In the genomic region with DNA sequence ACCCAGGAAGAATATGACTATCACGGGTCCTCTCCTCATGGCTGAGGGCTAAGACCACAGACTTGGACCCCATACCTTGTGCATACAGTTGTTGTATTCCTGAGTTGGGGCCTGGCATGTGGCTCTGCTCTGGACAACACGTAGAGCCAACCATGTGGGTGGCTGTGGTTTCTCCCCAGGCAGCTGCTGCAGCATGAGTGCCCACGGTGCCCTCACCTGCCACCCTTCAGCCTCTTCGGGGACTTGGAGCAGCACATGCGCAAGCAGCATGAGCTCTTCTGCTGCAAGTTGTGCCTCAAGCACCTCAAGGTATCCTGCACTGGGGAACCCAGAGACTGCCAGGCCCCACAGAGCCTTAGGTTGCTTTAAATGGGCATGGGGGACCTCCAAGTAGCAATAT, we compare ENCODE assay signal across 15 mouse cellular contexts. TPM values are rescaled to one million over a fixed set of nuclear protein-coding genes. Genes with fewer than 3 reads are reported as not detected.
DNase-seq lines count a peak whose midpoint lies in the region; ATAC-seq and TF ChIP-seq lines count a peak whose summit lies in the region.
"Had no signal": no experiment of that assay in that cellular context is flagged by ENCODE, and none has a peak within 500 bp of the region (broad histone marks: within the 10 kb centered on the region; RNA-seq: fewer than 3 reads in every experiment).

No protein-coding gene starts in this region.

- H3K9me3 ChIP-seq in intestine, embryonic 15.5 days, result no peaks in the 10 kb centered on the region
- no peaks in the 10 kb centered on the region for H3K9me3 ChIP-seq in intestine, embryonic 16.5 days (ENCODE audit: control insufficient read depth, low read length)
- H3K9me3 ChIP-seq in intestine, postnatal 0 days (ENCODE audit: control insufficient read depth), result no peaks in the 10 kb centered on the region
- no peaks in the 10 kb centered on the region for H3K9me3 ChIP-seq in midbrain, embryonic 10.5 days (replicated peaks)
- H3K9me3 ChIP-seq in neural tube, embryonic 15.5 days (replicated peaks), result no peaks in the 10 kb centered on the region
- H3K9me3 ChIP-seq: embryonic facial prominence, embryonic 10.5 days; embryonic facial prominence, embryonic 12.5 days; forebrain, embryonic 13.5 days; forebrain, embryonic 15.5 days; G1E had no signal

- H3K27me3 ChIP-seq in intestine, embryonic 15.5 days (replicated peaks), result no peaks in the 10 kb centered on the region
- H3K27me3 ChIP-seq in intestine, embryonic 16.5 days (replicated peaks; ENCODE audit: control insufficient read depth, insufficient read depth, low read length), result no peaks in the 10 kb centered on the region
- H3K27me3 ChIP-seq in intestine, postnatal 0 days (replicated peaks; ENCODE audit: control insufficient read depth, insufficient read depth, low read length), result no peaks in the 10 kb centered on the region
- H3K27me3 ChIP-seq in midbrain, embryonic 10.5 days (ENCODE audit: low read depth, poor library complexity, severe bottlenecking), result no peaks in the 10 kb centered on the region
- H3K27me3 ChIP-seq in neural tube, embryonic 15.5 days (replicated peaks), result no peaks in the 10 kb centered on the region
- H3K27me3 ChIP-seq: embryonic facial prominence, embryonic 12.5 days; forebrain, embryonic 13.5 days; forebrain, embryonic 15.5 days; Patski had no signal

- no peak overlapping the region for H3K9ac ChIP-seq in intestine, embryonic 15.5 days
- H3K9ac ChIP-seq in intestine, embryonic 16.5 days (ENCODE audit: low read depth, low read length), result no peak overlapping the region
- H3K9ac ChIP-seq in intestine, postnatal 0 days (ENCODE audit: low read depth, low read length), result no peak overlapping the region
- no peak overlapping the region for H3K9ac ChIP-seq in neural tube, embryonic 15.5 days (replicated peaks)
- H3K9ac ChIP-seq: embryonic facial prominence, embryonic 12.5 days; forebrain, embryonic 13.5 days; forebrain, embryonic 15.5 days; forebrain, postnatal 0 days had no signal

- TF ChIP-seq CTCF in intestine, postnatal 0 days (IDR thresholded peaks at IDR 0.05; ENCODE audit: low read depth), result no peak

- no peak overlapping the region for H3K4me3 ChIP-seq in intestine, embryonic 15.5 days (replicated peaks)
- H3K4me3 ChIP-seq in intestine, embryonic 16.5 days (ENCODE audit: low read length), result no peak overlapping the region
- H3K4me3 ChIP-seq in intestine, postnatal 0 days (ENCODE audit: low read depth, low read length), result no peak overlapping the region
- H3K4me3 ChIP-seq in midbrain, embryonic 10.5 days, result no peak overlapping the region
- no peak overlapping the region for H3K4me3 ChIP-seq in neural tube, embryonic 15.5 days (replicated peaks)
- H3K4me3 ChIP-seq: embryonic facial prominence, embryonic 10.5 days; embryonic facial prominence, embryonic 12.5 days; forebrain, embryonic 13.5 days; forebrain, embryonic 15.5 days had no signal

- 0 out of 2 replicates have a peak overlapping the region, but pooled peaks have one; percentile 6 for H3K27ac ChIP-seq in intestine, embryonic 15.5 days
- H3K27ac ChIP-seq in intestine, embryonic 16.5 days (ENCODE audit: low read length), result no peak overlapping the region
- peak overlapping the region; percentile 21 for H3K27ac ChIP-seq in intestine, postnatal 0 days (ENCODE audit: low read depth, low read length)
- H3K27ac ChIP-seq in midbrain, embryonic 10.5 days (replicated peaks), result no peak overlapping the region
- no peak overlapping the region for H3K27ac ChIP-seq in neural tube, embryonic 15.5 days (replicated peaks)
- H3K27ac ChIP-seq: embryonic facial prominence, embryonic 10.5 days; embryonic facial prominence, embryonic 12.5 days; forebrain, embryonic 13.5 days; forebrain, embryonic 15.5 days had no signal

- WGBS in intestine, embryonic 15.5 days, result 95% methylated on average over 5 of the region's 5 CpGs
- WGBS in intestine, embryonic 16.5 days, result 95% methylated on average over 5 of the region's 5 CpGs
- 94% methylated on average over 5 of the region's 5 CpGs for WGBS in intestine, postnatal 0 days
- WGBS in midbrain, embryonic 10.5 days, result 93% methylated on average over 5 of the region's 5 CpGs
- 93% methylated on average over 5 of the region's 5 CpGs for WGBS in neural tube, embryonic 15.5 days

- no peak for ATAC-seq in intestine, embryonic 15.5 days
- no peak for ATAC-seq in intestine, embryonic 16.5 days
- no peak for ATAC-seq in intestine, postnatal 0 days
- no peak for ATAC-seq in neural tube, embryonic 15.5 days (ENCODE audit: low FRiP score)
- ATAC-seq: Patski had no signal

- no peak for DNase-seq in midbrain, embryonic 10.5 days (ENCODE audit: low spot score)
- DNase-seq: adrenal gland, adult 8-10 months; cerebellum, adult 11-12 months had no signal

- peaks cover 12% of the 10 kb centered on the region for H3K4me1 ChIP-seq in intestine, embryonic 15.5 days (replicated peaks)
- peaks cover 8% of the 10 kb centered on the region for H3K4me1 ChIP-seq in intestine, embryonic 16.5 days (ENCODE audit: control insufficient read depth, insufficient read depth, low read length)
- peaks cover 1% of the 10 kb centered on the region; the same call in 1 of the 2 replicates for H3K4me1 ChIP-seq in intestine, postnatal 0 days (replicated peaks; ENCODE audit: control insufficient read depth, insufficient read depth, low read length)
- peaks cover 5% of the 10 kb centered on the region for H3K4me1 ChIP-seq in midbrain, embryonic 10.5 days
- peaks cover 20% of the 10 kb centered on the region for H3K4me1 ChIP-seq in neural tube, embryonic 15.5 days

- H3K4me2 ChIP-seq in intestine, embryonic 15.5 days (replicated peaks), result no peak overlapping the region
- no peak overlapping the region for H3K4me2 ChIP-seq in intestine, embryonic 16.5 days (ENCODE audit: low read depth, low read length)
- H3K4me2 ChIP-seq in intestine, postnatal 0 days (replicated peaks; ENCODE audit: low read depth), result no peak overlapping the region
- no peak overlapping the region for H3K4me2 ChIP-seq in neural tube, embryonic 15.5 days
- H3K4me2 ChIP-seq: embryonic facial prominence, embryonic 12.5 days; forebrain, embryonic 13.5 days; forebrain, embryonic 15.5 days had no signal

- peaks cover 49% of the 10 kb centered on the region for H3K36me3 ChIP-seq in intestine, embryonic 15.5 days
- H3K36me3 ChIP-seq in intestine, embryonic 16.5 days (ENCODE audit: control insufficient read depth, insufficient read depth, low read length), result peaks cover 25% of the 10 kb centered on the region
- H3K36me3 ChIP-seq in intestine, postnatal 0 days (ENCODE audit: control insufficient read depth, insufficient read depth), result peaks cover 63% of the 10 kb centered on the region
- peaks cover 58% of the 10 kb centered on the region for H3K36me3 ChIP-seq in midbrain, embryonic 10.5 days
- peaks cover 53% of the 10 kb centered on the region for H3K36me3 ChIP-seq in neural tube, embryonic 15.5 days

RNA-seq across cellular contexts. Expression of gene Zfp598, which starts 7.4 kb away (rescaled TPM):
- polyA plus RNA-seq in intestine, embryonic 15.5 days (2015; fragmentation: Nextera tagmentation; extraction: Ambion mirVana), result 20.0 and 20.5 TPM in 2 replicates
- polyA plus RNA-seq in intestine, embryonic 16.5 days (2015; fragmentation: Nextera tagmentation; extraction: Ambion mirVana), result 11.0 and 15.4 TPM in 2 replicates
- 13.4 and 13.5 TPM in 2 replicates for polyA plus RNA-seq in intestine, postnatal 0 days (2015; fragmentation: Nextera tagmentation; extraction: Ambion mirVana)
- 21.7 and 24.3 TPM in 2 replicates for polyA plus RNA-seq in midbrain, embryonic 10.5 days (2016; fragmentation: Nextera tagmentation; extraction: Ambion mirVana)
- polyA plus RNA-seq in neural tube, embryonic 15.5 days (2015; fragmentation: Nextera tagmentation; extraction: Ambion mirVana), result 19.2 and 20.5 TPM in 2 replicates

RNA-seq across cellular contexts. Expression of gene Syngr3, which starts 12.9 kb away (rescaled TPM):
- polyA plus RNA-seq in intestine, embryonic 15.5 days (2015; fragmentation: Nextera tagmentation; extraction: Ambion mirVana), result 7.0 and 7.7 TPM in 2 replicates
- polyA plus RNA-seq in intestine, embryonic 16.5 days (2015; fragmentation: Nextera tagmentation; extraction: Ambion mirVana), result 6.0 and 6.9 TPM in 2 replicates
- 6.0 and 6.2 TPM in 2 replicates for polyA plus RNA-seq in intestine, postnatal 0 days (2015; fragmentation: Nextera tagmentation; extraction: Ambion mirVana)
- 10.3 and 16.1 TPM in 2 replicates for polyA plus RNA-seq in midbrain, embryonic 10.5 days (2016; fragmentation: Nextera tagmentation; extraction: Ambion mirVana)
- polyA plus RNA-seq in neural tube, embryonic 15.5 days (2015; fragmentation: Nextera tagmentation; extraction: Ambion mirVana), result 214 and 242 TPM in 2 replicates

RNA-seq across cellular contexts. Expression of gene Npw, which starts 18.6 kb away (rescaled TPM):
- 0.30 and 0.56 TPM in 2 replicates for polyA plus RNA-seq in intestine, embryonic 15.5 days (2015; fragmentation: Nextera tagmentation; extraction: Ambion mirVana)
- 0.29 TPM in 1 of 2 replicates, not detected in the other for polyA plus RNA-seq in intestine, embryonic 16.5 days (2015; fragmentation: Nextera tagmentation; extraction: Ambion mirVana)
- 0.20 TPM in 1 of 2 replicates, not detected in the other for polyA plus RNA-seq in intestine, postnatal 0 days (2015; fragmentation: Nextera tagmentation; extraction: Ambion mirVana)
- polyA plus RNA-seq in midbrain, embryonic 10.5 days (2016; fragmentation: Nextera tagmentation; extraction: Ambion mirVana), result not detected in 2 replicates
- polyA plus RNA-seq in neural tube, embryonic 15.5 days (2015; fragmentation: Nextera tagmentation; extraction: Ambion mirVana), result 0.42 and 0.51 TPM in 2 replicates
- polyA plus RNA-seq: cerebellum, adult 2 months; embryonic facial prominence, embryonic 10.5 days; forebrain, embryonic 13.5 days; forebrain, embryonic 15.5 days; G1E; Patski had no signal

RNA-seq across cellular contexts. Expression of gene Gfer, which starts 19.1 kb away (rescaled TPM):
- polyA plus RNA-seq in intestine, embryonic 15.5 days (2015; fragmentation: Nextera tagmentation; extraction: Ambion mirVana), result 41.8 and 45.9 TPM in 2 replicates
- 47.3 and 48.5 TPM in 2 replicates for polyA plus RNA-seq in intestine, embryonic 16.5 days (2015; fragmentation: Nextera tagmentation; extraction: Ambion mirVana)
- polyA plus RNA-seq in intestine, postnatal 0 days (2015; fragmentation: Nextera tagmentation; extraction: Ambion mirVana), result 42.0 and 42.2 TPM in 2 replicates
- 52.3 and 58.5 TPM in 2 replicates for polyA plus RNA-seq in midbrain, embryonic 10.5 days (2016; fragmentation: Nextera tagmentation; extraction: Ambion mirVana)
- polyA plus RNA-seq in neural tube, embryonic 15.5 days (2015; fragmentation: Nextera tagmentation; extraction: Ambion mirVana), result 36.5 and 37.9 TPM in 2 replicates

RNA-seq across cellular contexts. Expression of gene Noxo1, which starts 19.2 kb away (rescaled TPM):
- 10.3 and 10.4 TPM in 2 replicates for polyA plus RNA-seq in intestine, embryonic 15.5 days (2015; fragmentation: Nextera tagmentation; extraction: Ambion mirVana)
- 17.7 and 19.0 TPM in 2 replicates for polyA plus RNA-seq in intestine, embryonic 16.5 days (2015; fragmentation: Nextera tagmentation; extraction: Ambion mirVana)
- polyA plus RNA-seq in intestine, postnatal 0 days (2015; fragmentation: Nextera tagmentation; extraction: Ambion mirVana), result 32.4 and 38.0 TPM in 2 replicates
- polyA plus RNA-seq in midbrain, embryonic 10.5 days (2016; fragmentation: Nextera tagmentation; extraction: Ambion mirVana), result 1.0 and 1.5 TPM in 2 replicates
- 1.9 and 3.9 TPM in 2 replicates for polyA plus RNA-seq in neural tube, embryonic 15.5 days (2015; fragmentation: Nextera tagmentation; extraction: Ambion mirVana)

Comparison
In these comparisons a context has a peak if more than half of its experiments do, and no peak if none do; other contexts are left out.
1. H3K27ac ChIP-seq: peak in intestine, embryonic 15.5 days (single experiment) and intestine, postnatal 0 days (single experiment); none in intestine, embryonic 16.5 days (single experiment), midbrain, embryonic 10.5 days (single experiment) and neural tube, embryonic 15.5 days (single experiment).
2. RNA of gene Syngr3, which starts 12.9 kb away (polyA plus RNA-seq): 214 to 242 TPM in neural tube, embryonic 15.5 days; 10.3 to 16.1 TPM in midbrain, embryonic 10.5 days, 7.0 to 7.7 TPM in intestine, embryonic 15.5 days, 6.0 to 6.9 TPM in intestine, embryonic 16.5 days and 6.0 to 6.2 TPM in intestine, postnatal 0 days; every median in the first group is over 10 times any median in the second.